Mouse (Mus musculus) thymus, postnatal 36 days (tissue): ENCODE measurements around the gene Myocos.
"Not testable (repeated sequence)": the region's sequence is repeated elsewhere in the genome, so short reads cannot be mapped to it uniquely, and the experiment has no call there.

Experiments
- DNase-seq, 2 experiments: peaks; one replicate each; pipeline ENCODE4 v3.0.0; 2022; ENCODE audit warnings: mixed read lengths in 2 of 2

Gene Myocos

GRCm38 (mm10) chr1:162658119-162658518 lies at the start of gene Myocos:
Gene Myocos (minus strand): TSS chr1:162658219.
- no peak for DNase-seq

- no peak for DNase-seq
Observed at GRCm38 (mm10) chr1:162700389-162701066, 42.5 kb upstream of the Myocos start.

GRCm38 (mm10) chr1:162697866-162698265 lies 39.8 kb upstream of the Myocos start:
- no peak for DNase-seq

GRCm38 (mm10) chr1:162693721-162694120 lies 35.7 kb upstream of the Myocos start:
- no peak for DNase-seq

GRCm38 (mm10) chr1:162665486-162666174 lies 7.6 kb upstream of the Myocos start:
- DNase-seq, result peak in 1 of 2 experiments; percentile 11

- DNase-seq, result peak; percentile 65 to 67
Observed at GRCm38 (mm10) chr1:162664826-162665475, 6.9 kb upstream of the Myocos start.

- DNase-seq, result no peak
Observed at GRCm38 (mm10) chr1:162660276-162660860, 2.3 kb upstream of the Myocos start.

GRCm38 (mm10) chr1:162648416-162648815 lies 9.6 kb downstream of the Myocos start:
- DNase-seq, result no peak

- DNase-seq, result peak; percentile 21 to 41
Observed at GRCm38 (mm10) chr1:162646083-162646686, 11.8 kb downstream of the Myocos start.

- DNase-seq, result no peak
Observed at GRCm38 (mm10) chr1:162643752-162644151, 14.3 kb downstream of the Myocos start.

- no peak for DNase-seq
Observed at GRCm38 (mm10) chr1:162642591-162642990, 15.4 kb downstream of the Myocos start.

- no peak for DNase-seq
Observed at GRCm38 (mm10) chr1:162639861-162640260, 18.2 kb downstream of the Myocos start.

- no peak for DNase-seq
Observed at GRCm38 (mm10) chr1:162639051-162639750, 18.8 kb downstream of the Myocos start, which contains the start of gene Myoc. Gene Myoc (plus strand): TSS chr1:162639155.

GRCm38 (mm10) chr1:162638535-162638934 lies 19.5 kb downstream of the Myocos start:
- DNase-seq, result no peak

- DNase-seq, result no peak
Observed at GRCm38 (mm10) chr1:162636516-162636915, 21.5 kb downstream of the Myocos start.

- not testable (repeated sequence) for DNase-seq
Observed at GRCm38 (mm10) chr1:162635291-162635931, 22.6 kb downstream of the Myocos start.

- DNase-seq, result not testable (repeated sequence)
Observed at GRCm38 (mm10) chr1:162628326-162628725, 29.7 kb downstream of the Myocos start.

- DNase-seq, result not testable (repeated sequence)
Observed at GRCm38 (mm10) chr1:162627821-162628220, 30.2 kb downstream of the Myocos start.

- DNase-seq, result peak; percentile 17 to 18
Observed at GRCm38 (mm10) chr1:162625229-162625628, 32.8 kb downstream of the Myocos start.

- no peak for DNase-seq
Observed at GRCm38 (mm10) chr1:162623895-162624294, 34.1 kb downstream of the Myocos start.

- no peak for DNase-seq
Observed at GRCm38 (mm10) chr1:162620487-162620886, 37.5 kb downstream of the Myocos start.

- no peak for DNase-seq
Observed at GRCm38 (mm10) chr1:162615511-162615910, 42.5 kb downstream of the Myocos start.
